Mouse (Mus musculus) liver, postnatal 0 days (tissue): Measurements from ENCODE around the gene Bhlhe40.

Experiments
- CTCF ChIP-seq: sonication (generic); IDR thresholded peaks from 2 replicates; pipeline ENCODE4 v1.5.1; 2016; ENCODE audit warnings: antibody characterized with exemption, low read depth
- EP300 ChIP-seq: IDR thresholded peaks from 2 replicates; pipeline ENCODE4 v1.6.1; 2016; ENCODE audit warnings: antibody characterized with exemption, low read depth, mild to moderate bottlenecking

DNA sequence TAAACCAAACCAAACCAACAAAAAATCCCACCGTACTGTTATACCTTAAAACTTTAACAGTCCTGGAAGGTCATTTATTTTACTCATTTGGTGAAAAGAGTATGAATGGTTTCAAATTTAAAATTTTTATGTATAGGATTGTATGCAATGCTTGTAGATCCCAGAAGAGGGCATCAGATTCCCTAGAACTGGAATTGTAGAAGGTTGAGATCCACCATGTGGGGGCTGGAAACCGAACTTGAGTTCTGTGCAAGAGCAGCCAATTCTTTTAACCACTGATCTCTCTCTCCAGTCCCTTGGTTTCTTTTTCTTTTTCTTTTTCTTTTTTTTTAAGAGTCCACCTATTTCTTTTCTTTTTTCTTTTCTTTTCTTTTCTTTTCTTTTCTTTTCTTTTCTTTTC lies 13.8 kb downstream of the Bhlhe40 start:
- no peak for TF ChIP-seq CTCF
- no peak for TF ChIP-seq EP300
